Mouse (Mus musculus) embryonic fibroblast, embryonic 13.5 days (primary cell): Measurements from ENCODE around the gene Smpd3.

Source experiments
- CTCF ChIP-seq: IDR thresholded peaks from 2 replicates; pipeline ENCODE4 v1.5.1; 2011; ENCODE audit warnings: mild to moderate bottlenecking, control low read depth, low read length, moderate library complexity, borderline replicate concordance; ENCODE audit not compliant: insufficient read depth
- POLR2A ChIP-seq: IDR thresholded peaks from 2 replicates; pipeline ENCODE4 v1.6.1; 2011; ENCODE audit warnings: low read depth, mild to moderate bottlenecking, control low read depth, low read length, moderate library complexity

DNA sequence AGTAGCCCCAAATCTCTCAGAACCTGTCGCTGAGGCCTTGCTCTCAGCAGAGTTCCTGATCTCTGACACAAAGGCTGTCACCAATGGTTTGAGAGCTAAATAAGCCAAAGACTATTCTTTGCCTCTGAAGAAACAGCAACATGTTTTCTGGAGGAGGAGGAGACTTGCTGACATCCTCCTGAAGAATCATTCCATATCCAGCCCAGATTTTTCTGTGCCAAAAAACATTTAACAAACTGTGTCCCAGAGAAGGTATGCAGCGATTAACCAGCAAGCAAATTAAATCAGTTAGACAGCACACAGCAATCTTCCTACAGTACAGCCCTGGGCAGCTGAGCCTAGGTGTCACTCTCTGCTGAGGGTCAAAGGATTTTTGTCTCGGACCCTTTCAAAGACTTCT lies 64.3 kb downstream of the Smpd3 start:
- TF ChIP-seq CTCF (no peak), POLR2A (no peak)
